Mouse (Mus musculus) MEL-GATA-1-ER (cell line): ENCODE measurements around the gene Mboat1.

Source experiments
- DNase-seq: peaks from one replicate; pipeline ENCODE4 v3.0.0-alpha.2; 2012; ENCODE audit warnings: low read depth; ENCODE audit errors: extremely low read depth

Gene Mboat1

GRCm38 (mm10) chr13:30136243-30136922 is at the start of gene Mboat1:
TSS of gene Mboat1 (plus strand) at chr13:30136489.
- peak; percentile 36 for DNase-seq

- peak; percentile 33 for DNase-seq
Observed at GRCm38 (mm10) chr13:30093086-30093485, 43.2 kb upstream of the Mboat1 start.

GRCm38 (mm10) chr13:30095851-30096250 is 40.4 kb upstream of the Mboat1 start:
- no peak for DNase-seq

GRCm38 (mm10) chr13:30096536-30096935 is 39.8 kb upstream of the Mboat1 start:
- no peak for DNase-seq

- DNase-seq, result no peak
Observed at GRCm38 (mm10) chr13:30109001-30109600, 27.2 kb upstream of the Mboat1 start.

- no peak for DNase-seq
Observed at GRCm38 (mm10) chr13:30115792-30116191, 20.5 kb upstream of the Mboat1 start.

- DNase-seq, result no peak
Observed at GRCm38 (mm10) chr13:30136923-30137629, 787 bp downstream of the Mboat1 start.

- no peak for DNase-seq
Observed at GRCm38 (mm10) chr13:30137951-30138350, 1.7 kb downstream of the Mboat1 start.

- DNase-seq, result no peak
Observed at GRCm38 (mm10) chr13:30140149-30140548, 3.9 kb downstream of the Mboat1 start.

GRCm38 (mm10) chr13:30140646-30141045 is 4.4 kb downstream of the Mboat1 start:
- DNase-seq, result no peak

GRCm38 (mm10) chr13:30141996-30142395 is 5.7 kb downstream of the Mboat1 start:
- no peak for DNase-seq

GRCm38 (mm10) chr13:30146468-30146867 is 10.2 kb downstream of the Mboat1 start:
- DNase-seq, result no peak

GRCm38 (mm10) chr13:30154264-30154663 is 18.0 kb downstream of the Mboat1 start:
- no peak for DNase-seq

GRCm38 (mm10) chr13:30159626-30160025 is 23.3 kb downstream of the Mboat1 start:
- no peak for DNase-seq

- no peak for DNase-seq
Observed at GRCm38 (mm10) chr13:30163521-30163920, 27.2 kb downstream of the Mboat1 start.

GRCm38 (mm10) chr13:30166138-30167090 is 30.1 kb downstream of the Mboat1 start:
- no peak for DNase-seq

- no peak for DNase-seq
Observed at GRCm38 (mm10) chr13:30167499-30167898, 31.2 kb downstream of the Mboat1 start.

GRCm38 (mm10) chr13:30168803-30169202 is 32.5 kb downstream of the Mboat1 start:
- no peak for DNase-seq

- DNase-seq, result no peak
Observed at GRCm38 (mm10) chr13:30170061-30170460, 33.8 kb downstream of the Mboat1 start.

- no peak for DNase-seq
Observed at GRCm38 (mm10) chr13:30174586-30174985, 38.3 kb downstream of the Mboat1 start.

GRCm38 (mm10) chr13:30177356-30177755 is 41.1 kb downstream of the Mboat1 start:
- DNase-seq, result no peak
